Mouse (Mus musculus): ENCODE data around the gene Fxr2.
A peak's percentile ranks its signal among the peaks of the same experiment; 100 is the strongest.

The Fxr2 gene

DNA sequence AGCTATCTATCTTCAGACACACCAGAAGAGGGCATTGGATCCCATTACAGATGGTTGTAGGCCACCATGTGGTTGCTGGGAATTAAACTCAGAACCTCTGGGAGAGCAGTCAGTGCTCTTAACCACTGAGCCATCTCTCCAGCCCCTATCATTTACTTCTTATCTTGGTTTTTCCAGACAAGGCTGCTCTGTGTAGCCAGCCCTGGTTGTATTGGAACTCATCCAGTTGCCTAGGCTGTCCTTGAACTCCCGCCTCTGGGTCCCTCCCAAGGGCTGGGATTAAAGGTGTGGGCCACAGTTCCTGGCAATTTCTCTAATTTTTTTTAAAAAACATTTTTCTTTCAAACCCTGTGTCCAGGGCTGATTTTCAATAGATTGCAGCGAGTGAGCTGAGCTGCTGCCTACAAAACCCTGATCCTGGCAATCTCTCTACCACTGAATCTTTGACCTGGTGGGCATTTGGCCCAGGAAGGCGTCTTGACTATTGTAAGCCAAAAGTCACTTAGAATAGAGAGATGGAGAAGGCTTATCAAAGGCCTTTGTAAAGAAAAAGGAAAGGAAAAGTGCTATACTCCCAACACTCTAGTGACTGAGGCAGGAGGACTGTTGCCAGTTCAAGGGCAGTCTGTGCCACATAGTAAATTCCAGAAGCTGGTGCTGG, 28.6 kb downstream of the Fxr2 start:
- DNase-seq = no peak

DNA sequence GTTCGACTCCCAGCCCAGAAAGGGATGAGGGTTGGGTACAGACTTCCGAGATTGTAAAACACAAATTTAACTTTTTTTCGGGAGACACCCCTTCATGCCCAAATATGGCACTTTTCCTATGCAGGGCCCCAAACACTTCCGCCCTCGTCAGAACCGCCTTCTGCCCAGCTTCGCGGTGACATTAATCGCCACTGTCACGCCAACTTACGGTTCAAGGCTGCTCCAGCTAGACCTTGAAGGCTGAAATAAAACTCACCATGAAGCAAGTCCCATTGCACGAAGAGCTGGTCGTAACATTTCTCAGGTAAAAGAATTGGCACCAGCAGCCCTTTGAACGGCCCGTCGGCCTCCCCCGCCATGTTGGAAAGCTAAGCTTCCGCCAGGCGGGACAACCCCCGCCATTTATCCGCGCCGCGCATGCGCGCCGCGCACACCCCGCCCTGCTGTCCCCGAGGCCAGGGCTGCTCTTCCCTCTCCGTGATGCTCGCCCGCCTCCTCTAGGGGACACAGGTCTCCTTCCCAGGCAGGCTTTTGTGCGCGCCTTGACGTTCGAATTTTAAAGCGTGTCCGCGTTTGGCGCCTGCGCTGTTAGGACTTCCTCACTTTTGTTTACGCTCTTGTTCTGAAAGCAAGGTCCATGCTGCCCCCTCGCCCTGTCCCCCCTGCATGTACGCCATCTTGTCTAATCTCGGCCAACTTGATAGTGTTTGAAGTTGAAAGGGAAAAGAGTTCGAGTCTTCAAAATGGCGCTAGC, 29.6 kb downstream of the Fxr2 start, which contains the start of gene Mpdu1:
Gene Mpdu1, minus strand, starts transcription at position 430 of the 754 bp plus-strand sequence.
- DNase-seq = peak; percentile 97 to 99

DNA sequence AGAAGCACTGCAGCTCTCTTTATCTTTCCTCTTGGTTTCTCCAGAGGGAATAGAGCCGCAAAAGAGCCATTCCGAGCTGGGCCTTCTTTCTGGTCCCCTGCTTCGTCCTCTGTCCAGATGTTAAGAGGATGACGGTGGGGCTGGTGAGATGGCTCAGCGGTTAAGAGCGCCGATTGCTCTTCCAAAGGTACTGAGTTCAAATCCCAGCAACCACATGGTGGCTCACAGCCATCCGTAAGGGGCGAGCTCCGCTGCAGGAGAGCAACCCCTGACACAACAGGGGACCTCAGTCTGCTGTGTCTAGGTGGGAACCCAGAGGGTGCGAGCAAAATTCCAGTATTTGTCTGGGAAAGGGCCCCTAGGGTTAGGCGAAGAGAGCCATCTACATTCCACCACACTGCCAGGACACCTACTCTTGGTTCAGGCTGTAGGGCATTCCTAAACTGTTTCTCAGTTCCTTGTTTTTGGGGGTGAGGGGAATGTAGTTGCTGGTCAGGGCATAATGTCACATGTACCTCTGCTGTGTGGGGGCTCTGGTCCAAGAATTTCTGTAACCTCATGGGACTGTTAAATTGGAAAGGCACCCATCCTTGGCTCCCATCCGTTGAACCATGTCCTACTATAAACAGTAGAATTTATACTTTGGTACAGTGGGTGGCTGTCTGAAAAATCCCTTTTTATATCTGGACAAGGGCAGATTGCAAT, 30.3 kb downstream of the Fxr2 start:
- DNase-seq = no peak

DNA sequence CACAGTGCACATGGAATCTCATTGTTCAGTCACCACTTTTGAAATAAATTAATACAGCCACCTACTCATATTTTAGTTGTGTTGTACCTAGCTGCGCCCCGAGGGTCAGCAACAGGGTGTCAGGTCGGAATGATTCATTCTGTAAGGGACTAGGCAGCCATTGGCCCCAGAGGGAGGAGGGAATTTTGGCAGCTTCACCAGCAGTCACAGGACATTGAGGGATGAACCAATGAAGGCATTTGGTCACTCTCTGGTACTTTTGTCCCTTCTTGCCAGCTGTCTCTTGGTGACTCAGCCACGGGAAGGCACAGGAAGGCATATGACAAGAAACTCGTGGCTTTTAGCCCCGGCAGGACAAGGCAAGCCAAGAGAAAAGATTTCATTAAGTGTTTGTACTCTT, 31.0 kb downstream of the Fxr2 start:
- peak; percentile 14 to 32 for DNase-seq

DNA sequence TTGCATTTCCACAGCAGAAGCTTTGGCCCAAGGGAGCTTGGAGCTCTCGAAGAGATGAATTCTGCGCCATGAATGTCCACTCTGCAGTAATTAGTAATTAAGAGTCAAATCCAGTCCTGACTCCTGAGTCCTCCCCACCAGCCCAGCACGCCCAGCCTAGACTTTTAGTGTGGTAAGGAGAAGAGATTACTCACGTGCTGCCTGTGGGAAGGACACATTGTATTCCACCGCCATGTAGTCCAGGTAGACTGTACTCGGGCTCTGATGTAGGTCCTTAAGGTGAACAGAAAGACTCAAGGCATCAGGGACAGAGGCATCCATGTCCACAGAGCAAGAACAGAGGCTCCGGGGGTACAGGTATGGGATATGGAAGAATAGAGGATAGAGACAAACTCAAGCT, 32.1 kb downstream of the Fxr2 start:
- no peak for DNase-seq

DNA sequence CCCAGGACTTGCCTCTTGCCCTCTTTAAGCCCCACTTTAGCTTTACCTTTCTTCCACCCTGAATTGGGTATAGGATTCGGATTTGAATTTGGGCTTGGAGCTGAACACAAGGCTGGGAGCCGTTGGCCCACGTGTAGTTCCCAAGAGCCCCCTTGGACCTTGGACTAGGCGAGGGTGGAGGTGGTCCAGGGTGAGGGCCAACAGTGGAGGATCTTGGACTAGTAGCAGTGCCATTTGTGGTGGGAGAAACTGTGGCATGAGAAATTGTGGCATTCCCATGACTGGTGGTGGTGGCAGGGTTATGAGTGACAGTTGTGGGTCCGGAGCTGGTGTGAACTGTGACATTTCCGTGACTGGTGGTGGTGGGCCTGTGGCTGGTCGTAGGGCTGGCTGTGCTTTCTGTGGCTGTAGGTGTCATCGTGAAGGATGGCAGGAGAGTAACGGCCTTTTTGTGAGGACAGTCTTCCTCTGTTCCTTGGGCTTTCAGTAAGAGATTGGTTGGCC, 32.7 kb downstream of the Fxr2 start:
- DNase-seq = peak; percentile 16 to 26

DNA sequence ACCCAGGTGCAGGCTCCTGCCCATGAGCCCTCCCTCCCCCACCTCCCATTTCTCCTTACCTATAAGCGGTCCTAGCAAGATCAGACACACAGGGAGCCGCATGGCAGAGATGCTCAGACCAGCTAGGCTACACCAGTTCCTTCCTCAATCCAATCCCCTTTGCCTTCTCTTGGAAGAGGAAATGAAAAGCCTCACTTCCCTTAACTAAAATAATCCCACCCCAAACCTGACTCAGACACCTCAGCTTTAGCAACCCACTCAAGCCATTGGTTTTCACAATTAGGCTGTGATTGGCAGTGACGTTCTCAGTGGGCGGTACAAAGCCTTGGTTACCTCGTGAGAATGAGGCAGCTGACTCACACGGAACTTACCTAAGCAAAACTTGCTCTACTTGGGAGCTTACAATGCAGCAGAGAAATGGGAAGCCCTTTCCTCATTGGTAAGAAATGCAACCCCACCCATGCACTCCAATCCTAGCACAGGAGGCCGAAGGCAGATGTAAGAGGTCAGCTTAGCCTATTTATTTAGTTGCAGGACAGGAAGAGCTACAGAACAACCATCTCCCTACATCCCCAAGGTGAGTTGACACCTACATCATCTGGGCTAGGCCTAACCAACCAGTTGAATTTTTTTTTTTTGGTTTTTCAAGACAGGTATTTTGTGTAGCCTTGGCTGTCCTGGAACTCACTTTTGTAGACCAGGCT, 33.3 kb downstream of the Fxr2 start, which contains the start of gene Cd68:
Gene Cd68, minus strand, starts transcription at position 193 of the 704 bp plus-strand sequence.
- peak; percentile 76 to 79 for DNase-seq

DNA sequence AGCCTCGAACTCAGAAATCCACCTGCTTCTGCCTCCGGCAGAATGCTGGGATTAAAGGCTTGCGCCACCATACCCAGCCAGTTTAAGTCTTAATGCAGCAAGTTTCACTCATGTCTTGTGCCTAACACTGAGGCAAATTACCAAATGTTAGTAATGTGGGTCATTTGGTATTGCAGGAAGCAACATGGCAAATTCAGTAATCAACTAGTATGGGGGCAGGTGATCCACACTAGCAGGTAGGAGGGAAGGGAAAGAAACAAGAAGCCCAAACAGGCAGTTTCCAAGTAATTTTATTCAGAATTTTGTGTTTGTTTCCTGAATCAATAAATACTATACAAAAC, 33.8 kb downstream of the Fxr2 start:
- DNase-seq = no peak

DNA sequence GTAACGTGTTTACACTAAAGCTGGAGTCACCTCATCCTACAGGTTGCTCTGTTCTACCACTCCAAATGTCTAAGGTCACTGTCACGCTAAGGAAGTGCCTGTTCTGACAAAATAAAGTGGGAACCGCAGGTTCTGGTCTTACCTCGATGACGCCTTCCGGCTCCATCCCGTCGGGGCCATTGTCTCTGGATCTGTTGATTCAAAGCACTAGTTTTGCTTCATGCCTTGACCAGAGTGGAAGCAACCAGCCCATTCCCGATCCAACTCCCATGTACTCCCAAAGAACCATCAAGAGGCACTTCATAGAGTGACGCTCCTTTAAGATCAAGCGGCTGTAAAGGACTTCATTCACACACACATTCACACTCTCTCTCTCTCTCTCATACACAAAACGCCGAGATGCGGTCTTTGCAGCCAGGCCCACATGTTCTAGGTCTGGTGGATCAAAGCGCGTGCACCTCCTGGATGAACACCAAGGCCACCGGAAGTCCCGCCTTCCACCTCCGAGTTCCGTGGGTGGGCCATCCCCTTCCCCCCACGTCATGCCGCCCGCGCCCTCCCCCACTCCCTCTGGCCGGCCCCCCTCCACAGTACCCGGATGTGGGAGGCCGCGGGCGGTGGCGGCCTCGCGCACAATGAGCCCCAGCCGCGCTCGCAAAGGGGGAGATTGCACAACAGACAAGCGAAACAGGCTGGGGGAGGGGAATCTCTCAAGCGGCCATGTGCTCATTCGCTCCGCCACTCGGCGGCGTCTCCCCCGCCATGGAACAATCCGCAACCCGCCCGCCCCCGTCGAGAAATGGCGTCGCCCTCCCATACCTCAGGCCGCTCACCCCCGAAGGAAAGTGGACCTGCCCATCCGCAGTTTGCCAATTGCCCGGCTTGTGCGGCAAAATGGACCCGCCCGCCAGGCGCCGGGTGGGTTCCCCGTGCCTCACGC, 38.3 kb downstream of the Fxr2 start:
- DNase-seq = peak; percentile 96 to 98

DNA sequence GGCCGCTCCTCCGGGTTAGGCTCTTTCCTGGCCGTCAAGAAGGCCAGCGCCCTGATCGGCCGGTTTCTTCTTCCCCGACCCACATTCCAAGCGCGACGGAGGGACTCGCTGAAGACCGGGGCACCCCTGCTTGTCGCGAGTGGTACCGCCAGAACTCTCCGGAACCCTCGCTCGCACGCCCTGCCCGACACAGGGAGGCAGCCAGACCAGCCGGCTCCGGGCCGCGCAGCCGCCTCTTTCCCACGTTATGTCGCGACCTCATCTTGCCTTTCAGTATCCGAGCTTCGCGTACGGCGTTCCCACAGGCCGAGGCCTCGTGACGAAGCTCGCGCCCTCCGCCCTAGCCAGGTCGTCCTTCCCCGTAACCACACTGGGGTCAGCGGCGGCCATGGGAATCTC, 38.9 kb downstream of the Fxr2 start:
- DNase-seq = no peak

DNA sequence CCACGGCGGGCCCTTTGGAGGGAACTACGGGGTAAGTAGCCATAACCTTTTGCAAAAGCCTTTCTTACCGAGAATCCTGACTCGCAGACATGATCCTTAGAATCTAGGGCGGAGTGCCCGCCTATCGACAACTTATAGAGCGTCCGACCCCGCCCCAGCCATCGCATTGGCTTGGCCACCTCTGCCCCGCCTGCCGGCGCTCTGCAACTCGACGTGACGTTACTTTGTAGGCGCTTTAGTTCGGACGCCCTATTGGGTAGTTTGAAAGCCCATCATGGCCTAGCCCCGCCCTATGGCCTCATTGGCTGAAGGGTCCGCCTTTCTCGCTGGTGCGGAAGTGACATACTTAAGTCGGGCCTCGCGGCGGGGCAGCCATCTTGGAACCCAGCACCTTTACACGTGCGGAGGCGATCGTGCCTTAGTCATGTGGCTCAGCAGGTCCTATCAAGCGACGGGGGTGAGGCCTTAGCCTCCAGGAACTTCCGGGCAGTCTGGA, 39.5 kb downstream of the Fxr2 start, which contains the start of gene Eif4a1:
Gene Eif4a1, minus strand, starts transcription at position 213 of the 496 bp plus-strand sequence.
- DNase-seq = peak; percentile 100

DNA sequence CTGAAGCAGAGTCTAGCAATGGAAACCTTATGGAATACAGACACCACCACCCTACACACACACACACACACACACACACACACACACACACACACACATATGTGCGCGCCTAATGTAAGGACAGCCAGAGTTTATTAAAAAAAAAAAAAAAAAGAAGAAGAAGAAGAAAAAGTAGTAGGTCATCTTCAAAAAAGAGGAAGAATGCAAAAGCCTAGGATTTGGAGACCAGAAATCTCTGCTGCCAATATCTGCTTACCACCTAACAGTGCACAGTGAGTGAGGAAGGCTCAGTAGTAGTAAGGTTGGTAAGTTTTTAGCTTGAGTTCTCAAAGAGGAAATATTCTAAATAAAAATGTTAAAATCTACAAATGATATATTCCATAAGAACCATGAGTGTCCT, 46.4 kb downstream of the Fxr2 start:
- DNase-seq = no peak

DNA sequence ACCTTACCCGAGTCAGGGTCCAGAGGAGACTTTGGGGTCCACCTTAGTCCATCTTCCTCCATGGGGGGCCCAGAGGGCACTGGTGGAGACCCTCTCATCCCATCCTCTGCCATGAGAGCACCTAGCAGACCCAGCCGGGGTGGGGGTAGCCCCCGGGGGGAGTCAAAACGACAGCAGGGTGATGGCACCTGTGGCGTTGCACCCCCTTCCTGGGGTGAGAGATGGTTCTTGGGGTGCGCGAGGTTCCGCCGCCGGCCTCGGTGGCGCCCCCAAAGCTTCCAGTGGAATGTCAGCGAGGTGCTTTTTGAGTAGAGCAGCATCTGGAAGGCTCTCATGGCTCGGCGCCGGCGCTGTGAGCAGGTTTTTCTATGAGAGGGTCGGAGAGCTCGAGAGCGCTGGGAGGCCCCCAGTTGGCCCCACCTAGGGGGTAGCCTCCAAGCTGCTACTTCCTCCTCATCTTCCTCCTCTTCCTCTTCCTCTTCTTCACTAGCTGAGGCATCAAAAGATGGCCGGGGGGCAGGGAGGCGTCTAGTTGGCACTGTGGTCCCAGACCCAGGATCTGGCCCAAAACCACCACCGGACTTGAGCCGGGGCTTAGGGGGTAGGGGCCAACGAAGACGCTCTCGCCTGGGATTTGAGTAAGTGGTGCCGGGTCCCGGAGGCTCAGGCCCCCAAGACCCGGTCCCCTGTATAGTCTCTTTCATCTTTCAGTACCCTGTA, 47.5 kb downstream of the Fxr2 start:
- DNase-seq = no peak

DNA sequence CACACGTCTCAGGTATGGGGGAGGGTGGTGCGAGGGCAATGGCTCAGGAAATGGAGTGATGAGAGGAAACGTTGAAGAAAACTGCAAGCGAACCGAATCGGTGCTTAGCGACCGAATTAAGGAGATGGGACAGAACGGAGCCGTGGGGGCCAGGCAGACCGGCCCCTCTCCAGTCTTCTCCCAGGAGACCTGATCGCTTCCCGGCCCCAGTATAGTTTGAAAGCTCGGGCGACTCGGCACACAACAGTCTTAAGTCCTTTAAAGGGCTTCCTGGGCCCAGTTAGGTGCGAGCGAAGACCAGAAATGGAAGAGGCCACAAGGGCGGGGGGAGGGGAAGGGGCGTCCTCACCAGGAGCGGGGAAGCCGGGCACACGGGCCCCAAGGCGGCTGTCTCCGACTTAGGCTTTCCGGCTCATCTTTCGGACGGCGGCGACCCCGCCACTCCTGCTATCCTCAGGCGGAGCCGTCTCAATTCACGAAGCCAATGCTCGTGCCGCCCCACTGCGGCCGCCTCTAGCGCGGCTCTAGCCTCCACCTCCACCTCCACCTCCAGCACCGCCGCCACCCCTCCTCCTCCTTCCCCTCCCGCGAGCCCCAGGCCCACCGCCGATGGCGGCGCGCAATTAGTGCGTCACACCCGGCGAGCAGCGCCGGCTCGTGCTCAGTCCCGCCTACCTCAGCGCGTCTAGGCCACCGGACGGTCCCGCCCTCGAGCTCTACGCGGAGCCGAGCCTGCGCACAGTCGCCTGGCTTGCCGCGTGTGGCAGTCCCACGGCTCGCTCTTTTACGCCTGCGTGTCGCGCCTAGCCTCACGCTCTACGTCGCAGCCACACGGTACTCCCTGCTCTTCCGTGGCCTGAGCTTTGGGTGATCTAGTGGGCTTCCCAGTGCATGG, 48.8 kb downstream of the Fxr2 start, which contains the start of gene Senp3:
Gene Senp3, minus strand, starts transcription at position 771 of the 895 bp plus-strand sequence.
- peak; percentile 97 to 99 for DNase-seq

DNA sequence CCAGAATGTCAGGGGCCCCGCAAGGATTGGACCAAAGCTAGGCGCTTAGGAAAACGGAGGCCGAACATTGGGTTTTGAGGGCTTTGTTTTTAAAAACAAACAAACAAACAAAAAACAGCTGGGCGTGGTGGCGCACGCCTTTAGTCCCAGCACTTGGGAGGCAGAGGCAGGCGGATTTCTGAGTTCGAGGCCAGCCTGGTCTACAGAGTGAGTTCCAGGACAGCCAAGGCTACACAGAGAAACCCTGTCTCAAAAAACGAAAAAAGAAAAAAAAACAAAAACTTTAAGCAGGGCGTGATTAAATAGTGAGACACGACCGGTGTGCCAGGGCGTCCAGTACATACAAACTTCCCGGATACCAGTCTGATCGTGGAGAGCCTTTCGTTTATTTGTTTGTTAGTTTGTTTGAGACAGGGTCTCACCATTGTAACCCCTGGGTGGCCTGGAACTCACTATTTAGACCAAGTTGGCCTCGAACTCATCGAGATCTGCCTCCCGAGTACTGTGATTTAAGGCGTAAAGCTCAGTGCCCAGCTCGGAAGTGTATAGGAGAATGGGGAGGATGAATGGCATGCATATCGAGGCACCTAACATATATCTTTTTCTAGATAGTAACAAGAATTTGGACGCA, 49.5 kb downstream of the Fxr2 start:
- DNase-seq = no peak

DNA sequence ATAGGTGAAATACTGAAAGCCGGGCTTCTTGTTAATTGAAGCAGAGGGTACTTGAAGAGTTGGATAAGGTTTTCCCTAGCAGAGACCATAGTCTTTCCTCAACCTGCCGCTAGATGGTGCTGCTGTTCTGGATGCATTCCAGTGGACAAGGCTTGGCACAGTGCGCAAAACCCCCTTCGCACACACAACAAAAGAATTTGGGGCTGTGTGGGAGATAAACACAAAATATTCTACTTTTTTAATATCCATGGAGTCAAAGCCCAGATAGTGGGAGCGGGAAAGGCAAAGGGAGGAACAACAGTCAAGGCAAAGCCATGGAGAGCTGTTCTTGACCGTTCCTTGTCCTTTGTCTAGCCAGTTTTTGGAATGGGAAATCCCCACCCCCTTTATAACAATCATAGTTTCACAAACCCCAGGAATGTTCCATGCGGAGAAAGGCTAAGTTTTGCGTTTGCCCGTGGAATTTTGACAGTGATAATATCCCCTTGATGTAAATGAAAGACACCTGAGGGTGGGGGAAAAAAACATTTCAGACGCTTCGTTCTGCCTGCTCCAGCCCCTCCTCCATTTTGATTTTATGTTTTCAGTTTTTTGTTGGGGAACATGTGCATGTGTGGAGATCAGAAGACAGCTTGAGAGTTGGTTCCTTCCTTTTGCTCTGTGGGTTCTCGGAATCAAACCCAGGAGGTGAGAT, 50.2 kb downstream of the Fxr2 start:
- peak; percentile 89 to 95 for DNase-seq

DNA sequence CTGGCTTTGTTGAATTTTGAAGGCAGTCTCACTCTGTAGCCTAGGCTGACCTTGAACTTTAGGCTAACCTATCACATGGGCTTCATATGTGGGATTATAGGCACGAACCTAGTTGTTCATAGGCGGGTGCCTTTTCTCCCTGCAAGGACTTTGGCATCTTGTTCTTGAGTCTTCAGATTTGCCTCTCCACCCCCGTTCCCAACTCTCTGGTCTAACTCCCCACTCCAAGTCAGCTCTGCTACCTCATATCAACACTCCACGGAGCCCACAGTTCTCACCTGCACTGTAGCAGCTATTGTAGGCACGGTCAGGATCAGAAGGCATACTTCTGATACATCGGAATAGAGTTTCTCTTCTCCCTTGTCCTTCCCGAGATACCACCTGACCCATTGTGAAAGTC, 50.8 kb downstream of the Fxr2 start:
- no peak for DNase-seq

DNA sequence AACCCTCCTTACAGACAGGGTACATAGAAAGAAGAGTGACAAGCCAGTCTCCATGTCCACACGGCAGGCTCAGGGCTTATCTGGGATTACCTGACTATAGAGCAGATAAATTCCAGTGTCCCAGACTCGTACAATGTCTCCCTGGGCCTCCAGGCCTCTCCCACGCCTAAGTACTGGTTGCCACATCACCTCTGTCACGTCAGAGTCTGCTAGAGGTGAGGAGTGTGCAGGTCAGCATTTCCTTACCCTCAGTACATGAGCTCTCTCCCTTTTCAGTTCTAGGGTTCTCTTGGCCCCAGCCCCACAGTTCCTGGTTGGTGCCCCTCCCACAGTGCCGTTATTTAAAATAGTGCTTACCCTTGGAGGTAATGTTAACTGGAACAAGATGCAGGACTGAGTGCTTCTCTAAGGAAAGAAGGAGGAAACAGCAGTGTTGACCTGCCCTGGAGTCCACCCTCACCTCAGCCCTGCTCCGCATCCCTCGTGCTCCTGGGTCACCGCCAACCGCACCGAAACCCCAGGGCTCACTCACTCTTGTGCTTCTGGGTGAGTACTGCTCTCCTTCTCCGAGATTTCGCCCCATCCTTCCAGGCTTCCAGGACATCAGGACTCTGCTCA, 51.4 kb downstream of the Fxr2 start:
- peak; percentile 47 to 50 for DNase-seq

All from lung, postnatal 4 days (tissue).